Mouse (Mus musculus) heart, embryonic 10.5 days (tissue): ENCODE data around the gene Naaladl2. TPM values are rescaled to one million over a fixed set of nuclear protein-coding genes. Genes with fewer than 3 reads are reported as not detected.
"Not testable (repeated sequence)": the region's sequence is repeated elsewhere in the genome, so short reads cannot be mapped to it uniquely, and the experiment has no call there.

Experiments used
- DNase-seq: peaks from one replicate; pipeline ENCODE4 v3.0.0-alpha.2; 2017; ENCODE audit warnings: low spot score
- H3K27ac ChIP-seq: fragments of 300-500 bp; sonication (generic); 2 replicates; pipeline ENCODE4 v1.5.1; 2016; ENCODE audit warnings: mild to moderate bottlenecking
- H3K27me3 ChIP-seq: fragments of 300-500 bp; sonication (generic); 2 replicates; pipeline ENCODE4 v1.6.1; 2016; ENCODE audit warnings: mild to moderate bottlenecking; ENCODE audit not compliant: poor library complexity, insufficient read depth, severe bottlenecking
- H3K36me3 ChIP-seq: fragments of 300-500 bp; sonication (generic); 2 replicates; pipeline ENCODE4 v1.6.1; 2016; ENCODE audit warnings: mild to moderate bottlenecking, moderate library complexity
- H3K4me1 ChIP-seq: fragments of 300-500 bp; sonication (generic); 2 replicates; pipeline ENCODE4 v1.6.1; 2016; ENCODE audit warnings: mild to moderate bottlenecking
- H3K4me3 ChIP-seq: fragments of 300-500 bp; sonication (generic); 2 replicates; pipeline ENCODE4 v1.5.1; 2016; ENCODE audit warnings: mild to moderate bottlenecking, moderate library complexity
- H3K9me3 ChIP-seq: fragments of 300-500 bp; sonication (generic); 2 replicates; pipeline ENCODE4 v1.6.1; 2016; ENCODE audit warnings: mild to moderate bottlenecking, moderate library complexity
- WGBS: fragments of 180-500 bp; shearing (Covaris S2); methylation state at CpG from one replicate; pipeline ENCODE4 v1.1.7; 2016; 5-methylcytosine and 5-hydroxymethylcytosine counted together
- polyA plus RNA-seq: library from polyadenylated mRNA; unstranded; fragments of >200 nt; fragmentation: Nextera tagmentation; extraction: Ambion mirVana; gene quantifications from 2 replicates; pipeline ENCODE4 v1.2.1, GENCODE M21; 2016

Gene Naaladl2
- polyA plus RNA-seq, 1 experiment from 2014 or later = 1.8 TPM

- Histone ChIP-seq H3K27me3 (no peaks in the 10 kb centered on the region), H3K36me3 (no peaks in the 10 kb centered on the region), H3K4me3 (no peak overlapping the region), H3K9me3 (no peaks in the 10 kb centered on the region), H3K4me1 (no peaks in the 10 kb centered on the region), H3K27ac (no peak overlapping the region)
- DNase-seq = no peak
- 74% methylated on average over 11 of the region's 11 CpGs for WGBS
Measured at GRCm38 (mm10) chr3:24321489-24322405, 822.3 kb downstream of the Naaladl2 start.

GRCm38 (mm10) chr3:24314658-24315297 is 829.3 kb downstream of the Naaladl2 start:
- Histone ChIP-seq H3K9me3 (no peaks in the 10 kb centered on the region), H3K4me3 (no peak overlapping the region), H3K36me3 (no peaks in the 10 kb centered on the region), H3K27me3 (no peaks in the 10 kb centered on the region), H3K4me1 (no peaks in the 10 kb centered on the region), H3K27ac (no peak overlapping the region)
- no peak for DNase-seq
- WGBS = 35% methylated on average over 4 of the region's 4 CpGs

- Histone ChIP-seq H3K4me1 (no peaks in the 10 kb centered on the region), H3K36me3 (no peaks in the 10 kb centered on the region), H3K4me3 (no peak overlapping the region), H3K9me3 (no peaks in the 10 kb centered on the region), H3K27me3 (no peaks in the 10 kb centered on the region), H3K27ac (no peak overlapping the region)
- no peak for DNase-seq
- 75% methylated on average over 2 of the region's 2 CpGs for WGBS
Measured at GRCm38 (mm10) chr3:24225418-24225817, 918.6 kb downstream of the Naaladl2 start.

- Histone ChIP-seq H3K27ac (no peak overlapping the region), H3K9me3 (no peaks in the 10 kb centered on the region), H3K36me3 (no peaks in the 10 kb centered on the region), H3K4me3 (no peak overlapping the region), H3K4me1 (no peaks in the 10 kb centered on the region), H3K27me3 (no peaks in the 10 kb centered on the region)
- WGBS = 83% methylated on average over 1 of the region's 1 CpGs
- DNase-seq = no peak
Measured at GRCm38 (mm10) chr3:24217476-24217875, 926.6 kb downstream of the Naaladl2 start.

GRCm38 (mm10) chr3:24166531-24166930 is 977.5 kb downstream of the Naaladl2 start:
- no peak overlapping the region for H3K4me3 ChIP-seq
- no peak for DNase-seq

GRCm38 (mm10) chr3:24163992-24164391 is 980.1 kb downstream of the Naaladl2 start:
- Histone ChIP-seq H3K27ac (no peak overlapping the region), H3K4me3 (no peak overlapping the region), H3K9me3 (no peaks in the 10 kb centered on the region), H3K27me3 (no peaks in the 10 kb centered on the region), H3K36me3 (no peaks in the 10 kb centered on the region), H3K4me1 (no peaks in the 10 kb centered on the region)
- no peak for DNase-seq

More at GRCm38 (mm10) chr3:24166531-24166930, 977.5 kb downstream of the Naaladl2 start:
- H3K27me3 ChIP-seq = no peaks in the 10 kb centered on the region
- H3K27ac ChIP-seq = no peak overlapping the region
- no peaks in the 10 kb centered on the region for H3K36me3 ChIP-seq
- no peaks in the 10 kb centered on the region for H3K9me3 ChIP-seq
- H3K4me1 ChIP-seq = no peaks in the 10 kb centered on the region

- H3K27me3 ChIP-seq, H3K4me1 ChIP-seq, H3K36me3 ChIP-seq, H3K4me3 ChIP-seq, H3K9me3 ChIP-seq, DNase-seq, H3K27ac ChIP-seq: not testable (repeated sequence)
- 72% methylated on average over 4 of the region's 4 CpGs for WGBS
Measured at GRCm38 (mm10) chr3:24151086-24151815, 992.8 kb downstream of the Naaladl2 start.

GRCm38 (mm10) chr3:24142808-24143207 is 1001.3 kb downstream of the Naaladl2 start:
- no peaks in the 10 kb centered on the region for H3K36me3 ChIP-seq
- no peak overlapping the region for H3K27ac ChIP-seq
- no peak overlapping the region for H3K4me3 ChIP-seq
- no peaks in the 10 kb centered on the region for H3K4me1 ChIP-seq
- DNase-seq = no peak
- H3K27me3 ChIP-seq = no peaks in the 10 kb centered on the region
- no peaks in the 10 kb centered on the region for H3K9me3 ChIP-seq
- WGBS = 83% methylated on average over 1 of the region's 1 CpGs

- no peaks in the 10 kb centered on the region for H3K36me3 ChIP-seq
- DNase-seq = no peak
- 53% methylated on average over 1 of the region's 1 CpGs for WGBS
- no peaks in the 10 kb centered on the region for H3K27me3 ChIP-seq
- H3K9me3 ChIP-seq = no peaks in the 10 kb centered on the region
- no peak overlapping the region for H3K27ac ChIP-seq
- H3K4me3 ChIP-seq = no peak overlapping the region
- H3K4me1 ChIP-seq = no peaks in the 10 kb centered on the region
Measured at GRCm38 (mm10) chr3:24138002-24138401, 1006.1 kb downstream of the Naaladl2 start.

- 78% methylated on average over 1 of the region's 1 CpGs for WGBS
- Histone ChIP-seq H3K4me3 (no peak overlapping the region), H3K36me3 (no peaks in the 10 kb centered on the region), H3K27ac (no peak overlapping the region), H3K27me3 (no peaks in the 10 kb centered on the region), H3K9me3 (no peaks in the 10 kb centered on the region), H3K4me1 (no peaks in the 10 kb centered on the region)
- no peak for DNase-seq
Measured at GRCm38 (mm10) chr3:24126200-24126599, 1017.9 kb downstream of the Naaladl2 start.

GRCm38 (mm10) chr3:24124034-24124433 is 1020.0 kb downstream of the Naaladl2 start:
- H3K9me3 ChIP-seq = no peaks in the 10 kb centered on the region
- H3K4me3 ChIP-seq = no peak overlapping the region
- WGBS = 79% methylated on average over 2 of the region's 2 CpGs
- DNase-seq = no peak
- H3K27me3 ChIP-seq = no peaks in the 10 kb centered on the region
- H3K27ac ChIP-seq = no peak overlapping the region
- H3K36me3 ChIP-seq = no peaks in the 10 kb centered on the region
- H3K4me1 ChIP-seq = no peaks in the 10 kb centered on the region

- no peak for DNase-seq
- 80% methylated on average over 6 of the region's 6 CpGs for WGBS
Measured at GRCm38 (mm10) chr3:24118136-24118535, 1025.9 kb downstream of the Naaladl2 start.

GRCm38 (mm10) chr3:24114849-24115248 is 1029.2 kb downstream of the Naaladl2 start:
- Histone ChIP-seq H3K4me1 (no peaks in the 10 kb centered on the region), H3K9me3 (no peaks in the 10 kb centered on the region), H3K27ac (no peak overlapping the region), H3K27me3 (no peaks in the 10 kb centered on the region), H3K4me3 (no peak overlapping the region), H3K36me3 (no peaks in the 10 kb centered on the region)
- DNase-seq = no peak
- 81% methylated on average over 3 of the region's 3 CpGs for WGBS

More at GRCm38 (mm10) chr3:24118136-24118535, 1025.9 kb downstream of the Naaladl2 start:
- H3K27ac ChIP-seq = no peak overlapping the region
- H3K36me3 ChIP-seq = no peaks in the 10 kb centered on the region
- no peaks in the 10 kb centered on the region for H3K27me3 ChIP-seq
- H3K9me3 ChIP-seq = no peaks in the 10 kb centered on the region
- H3K4me3 ChIP-seq = no peak overlapping the region
- no peaks in the 10 kb centered on the region for H3K4me1 ChIP-seq
